Mouse (Mus musculus) neural tube, embryonic 14.5 days (tissue): Measurements from ENCODE around the gene Procr. TPM values are rescaled to one million over a fixed set of nuclear protein-coding genes. Genes with fewer than 3 reads are reported as not detected.

Experiments used
- ATAC-seq: fragments of 200-750 bp; cut with Nextera tagmentation; 2 replicates; pipeline ENCODE4 v1.8.0; 2017; ENCODE audit warnings: low read depth, mild to moderate bottlenecking, moderate TSS enrichment, moderate library complexity
- H3K27ac ChIP-seq: fragments of 300-500 bp; sonication (generic); 2 replicates; pipeline ENCODE4 v1.5.1; 2014; ENCODE audit warnings: low read depth, mild to moderate bottlenecking, control low read depth, low read length, moderate library complexity, mixed read lengths
- H3K27me3 ChIP-seq: fragments of 300-500 bp; sonication (generic); 2 replicates; pipeline ENCODE4 v1.6.1; 2014; ENCODE audit warnings: low read length; ENCODE audit not compliant: control insufficient read depth, insufficient read depth
- H3K36me3 ChIP-seq: fragments of 300-500 bp; sonication (generic); 2 replicates; pipeline ENCODE4 v1.6.1; 2014; ENCODE audit warnings: low read length, mixed read lengths; ENCODE audit not compliant: control insufficient read depth, insufficient read depth
- H3K4me1 ChIP-seq: fragments of 300-500 bp; sonication (generic); 2 replicates; pipeline ENCODE4 v1.6.1; 2014; ENCODE audit warnings: low read length; ENCODE audit not compliant: control insufficient read depth, insufficient read depth
- H3K4me2 ChIP-seq: fragments of 300-500 bp; sonication (generic); 2 replicates; pipeline ENCODE4 v1.6.1; 2014; ENCODE audit warnings: mild to moderate bottlenecking, low read depth, low read length, control low read depth
- H3K4me3 ChIP-seq: fragments of 300-500 bp; sonication (generic); 2 replicates; pipeline ENCODE4 v1.5.1; 2014; ENCODE audit warnings: low read depth, low read length, control low read depth, mixed read lengths
- H3K9ac ChIP-seq: fragments of 300-500 bp; sonication (generic); replicated peaks from 2 replicates; pipeline ENCODE4 v1.6.1; 2014; ENCODE audit warnings: low read depth, mild to moderate bottlenecking, control low read depth, low read length, mixed read lengths
- H3K9me3 ChIP-seq: fragments of 300-500 bp; sonication (generic); 2 replicates; pipeline ENCODE4 v1.6.1; 2016; ENCODE audit warnings: low read length; ENCODE audit not compliant: control insufficient read depth
- WGBS: fragments of 180-500 bp; shearing (Covaris S2); extraction: QIAGEN DNeasy Blood & Tissue Kit; methylation state at CpG from one replicate; pipeline ENCODE4 v1.1.7; 2014; 5-methylcytosine and 5-hydroxymethylcytosine counted together
- polyA plus RNA-seq: library from polyadenylated mRNA; unstranded; fragments of >200 nt; fragmentation: Nextera tagmentation; extraction: Ambion mirVana; gene quantifications from 2 replicates; pipeline ENCODE4 v1.2.1, GENCODE M21; 2014

The Procr gene
- polyA plus RNA-seq = 1.2 and 3.9 TPM in 2 replicates

DNA sequence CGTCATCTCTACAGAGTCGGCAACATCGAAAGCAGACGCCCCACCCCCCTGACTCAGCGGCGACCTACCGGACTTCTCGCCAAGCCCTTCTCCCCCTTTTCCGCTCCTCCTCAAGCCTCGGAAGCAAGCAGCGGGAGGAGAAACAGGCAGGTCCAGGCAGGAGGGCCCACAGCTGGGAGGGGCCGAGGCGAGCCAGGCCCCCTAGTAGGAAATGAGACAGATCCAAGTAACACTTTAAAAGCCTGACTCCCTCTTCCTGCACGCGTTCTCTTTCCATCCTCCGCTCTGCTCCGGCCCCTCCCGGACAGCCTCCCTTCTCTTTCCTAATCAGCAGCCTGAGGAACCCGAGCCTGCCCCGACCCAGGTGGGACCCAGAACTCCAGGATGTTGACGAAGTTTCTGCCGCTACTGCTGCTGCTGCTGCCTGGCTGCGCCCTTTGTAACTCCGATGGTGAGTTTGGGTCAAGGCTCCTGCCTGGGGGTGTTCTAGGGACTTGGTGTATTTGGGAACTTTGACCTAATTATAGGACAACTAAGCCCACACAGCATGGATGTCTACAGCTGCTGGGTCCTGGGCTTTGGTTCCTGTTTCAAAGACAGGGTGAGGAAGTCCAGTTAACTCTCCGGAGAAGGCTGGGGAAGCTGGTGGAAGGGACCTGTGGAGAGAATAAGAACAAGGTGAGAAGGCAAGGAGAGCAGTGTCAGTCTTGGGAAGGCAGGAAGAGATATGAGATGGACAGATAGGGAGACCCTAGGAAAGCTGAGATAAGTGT is at the start of gene Procr:
Procr (plus strand) TSS at position 104 of the 773 bp plus-strand sequence.
- no peaks in the 10 kb centered on the region for H3K9me3 ChIP-seq
- WGBS = 4% methylated on average over 25 of the region's 25 CpGs
- H3K9ac ChIP-seq = no peak within 1 kb of the TSS; the same call in 1 of the 2 replicates

DNA sequence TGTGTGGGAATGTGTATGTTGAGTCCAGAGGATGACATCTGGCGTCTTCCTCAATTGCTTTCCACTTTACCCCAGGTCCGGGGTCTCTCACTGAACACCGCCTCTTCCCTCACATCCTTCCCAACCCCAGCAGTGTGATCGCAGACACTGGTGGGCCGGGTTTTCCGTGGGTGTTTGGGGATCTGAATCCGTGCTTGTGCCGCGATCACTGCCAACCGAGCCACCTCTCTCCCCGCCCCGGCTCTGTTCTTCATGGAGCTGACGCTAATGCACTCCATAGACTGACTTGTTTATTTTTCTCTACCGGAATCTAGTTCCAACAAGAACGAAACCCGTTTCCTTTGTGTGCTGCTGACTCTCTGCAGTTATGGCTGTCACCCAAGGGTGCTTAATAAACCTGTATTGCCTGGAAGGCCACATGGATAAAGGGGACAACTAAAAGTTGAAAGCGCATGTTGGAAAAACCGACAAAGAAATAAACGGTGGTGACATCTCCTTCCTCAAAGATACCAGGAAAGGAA is 49.5 kb upstream of the Procr start:
- 90% methylated on average over 19 of the region's 19 CpGs for WGBS
- Histone ChIP-seq H3K27ac (no peak overlapping the region), H3K36me3 (peaks cover 28% of the 10 kb centered on the region), H3K9me3 (no peaks in the 10 kb centered on the region), H3K9ac (no peak overlapping the region), H3K27me3 (no peaks in the 10 kb centered on the region), H3K4me3 (no peak overlapping the region), H3K4me1 (no peaks in the 10 kb centered on the region), H3K4me2 (no peak overlapping the region)
- no peak for ATAC-seq

More for the DNA sequence above, at the start of gene Procr:
- H3K4me2 ChIP-seq = peak within 1 kb of the TSS; percentile 39
- no peaks in the 10 kb centered on the region for H3K27me3 ChIP-seq
- no peak within 1 kb of the TSS for H3K27ac ChIP-seq
- H3K4me3 ChIP-seq = peak within 1 kb of the TSS; percentile 18
- peaks cover 3% of the 10 kb centered on the region; the same call in 1 of the 2 replicates for H3K4me1 ChIP-seq
- no peaks in the 10 kb centered on the region for H3K36me3 ChIP-seq
- ATAC-seq = no peak

DNA sequence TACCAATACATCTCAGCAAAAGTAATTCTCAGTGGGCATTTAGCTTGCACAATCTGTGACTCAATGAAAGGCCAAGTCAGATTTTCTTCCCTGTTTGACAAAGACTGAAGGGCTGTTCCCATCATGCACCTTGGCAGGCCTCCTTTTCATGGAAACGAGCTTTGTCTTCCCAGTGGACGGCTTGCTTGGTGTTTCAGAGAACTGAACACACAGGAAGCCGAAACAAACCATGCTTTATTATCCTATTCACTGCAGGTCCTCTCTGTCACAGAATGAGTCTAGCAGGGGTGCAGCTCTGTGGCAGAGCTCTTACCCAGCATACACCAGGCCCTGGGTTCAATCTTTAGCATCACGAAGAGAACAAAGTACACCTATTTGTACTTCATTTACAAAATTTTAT is 47.3 kb upstream of the Procr start:
- Histone ChIP-seq H3K4me3 (no peak overlapping the region), H3K27me3 (no peaks in the 10 kb centered on the region), H3K4me2 (no peak overlapping the region), H3K9ac (no peak overlapping the region), H3K36me3 (peaks cover 41% of the 10 kb centered on the region), H3K27ac (no peak overlapping the region), H3K4me1 (no peaks in the 10 kb centered on the region), H3K9me3 (no peaks in the 10 kb centered on the region)
- no peak for ATAC-seq
- 13% methylated on average over 4 of the region's 4 CpGs for WGBS

DNA sequence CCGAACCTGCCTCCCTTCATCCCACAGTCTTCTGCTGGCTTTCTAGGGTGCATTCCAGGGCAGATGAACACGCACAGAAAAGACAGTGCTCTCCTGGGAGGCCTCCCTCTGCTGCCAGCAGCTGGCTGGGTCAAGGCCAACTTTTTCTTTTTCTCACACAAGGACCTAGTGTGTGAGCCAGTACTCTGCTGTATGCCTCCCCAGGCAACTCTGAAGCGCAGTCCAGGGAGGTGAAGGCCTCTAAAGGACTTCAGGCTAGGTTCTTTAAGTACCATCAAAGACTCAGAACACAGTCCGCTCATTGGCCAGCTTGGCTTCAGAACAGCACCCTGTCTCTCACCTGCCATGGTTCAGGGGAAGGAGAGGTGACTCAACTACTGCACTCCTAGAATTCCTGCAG is 43.7 kb upstream of the Procr start:
- Histone ChIP-seq H3K9ac (no peak overlapping the region), H3K27me3 (no peaks in the 10 kb centered on the region), H3K36me3 (peaks cover 58% of the 10 kb centered on the region), H3K9me3 (no peaks in the 10 kb centered on the region), H3K4me1 (no peaks in the 10 kb centered on the region), H3K27ac (no peak overlapping the region), H3K4me2 (no peak overlapping the region), H3K4me3 (no peak overlapping the region)
- WGBS = 64% methylated on average over 4 of the region's 4 CpGs
- ATAC-seq = no peak; the same call in 1 of the 2 replicates

DNA sequence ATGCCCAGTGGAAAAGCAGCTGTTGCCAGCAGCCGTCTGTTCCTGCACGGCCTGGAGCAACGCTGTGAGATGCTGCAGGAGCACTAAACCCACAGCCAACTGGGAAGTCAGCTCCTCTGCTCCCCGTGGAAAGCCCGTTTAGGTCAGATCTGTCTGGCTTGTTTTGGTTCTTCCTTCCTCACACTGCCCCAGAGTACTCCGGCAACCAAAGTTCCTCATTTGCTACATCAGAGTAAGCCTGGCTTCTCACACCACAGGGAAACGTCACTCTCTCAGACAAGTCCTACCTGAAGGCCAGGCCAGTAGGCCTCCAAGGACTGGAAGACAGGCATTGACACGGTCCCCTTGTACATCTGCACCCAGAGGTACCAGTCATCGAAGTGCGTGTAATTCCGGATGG is 40.4 kb upstream of the Procr start:
- 92% methylated on average over 11 of the region's 11 CpGs for whole genome bisulfite sequencing
- no peak overlapping the region for H3K4me2 ChIP-seq
- H3K9ac ChIP-seq = no peak overlapping the region
- no peak overlapping the region for H3K4me3 ChIP-seq
- H3K4me1 ChIP-seq = no peaks in the 10 kb centered on the region
- peaks cover 74% of the 10 kb centered on the region for H3K36me3 ChIP-seq
- no peaks in the 10 kb centered on the region for H3K27me3 ChIP-seq
- H3K9me3 ChIP-seq = no peaks in the 10 kb centered on the region
- H3K27ac ChIP-seq = no peak overlapping the region
- no peak for ATAC-seq

DNA sequence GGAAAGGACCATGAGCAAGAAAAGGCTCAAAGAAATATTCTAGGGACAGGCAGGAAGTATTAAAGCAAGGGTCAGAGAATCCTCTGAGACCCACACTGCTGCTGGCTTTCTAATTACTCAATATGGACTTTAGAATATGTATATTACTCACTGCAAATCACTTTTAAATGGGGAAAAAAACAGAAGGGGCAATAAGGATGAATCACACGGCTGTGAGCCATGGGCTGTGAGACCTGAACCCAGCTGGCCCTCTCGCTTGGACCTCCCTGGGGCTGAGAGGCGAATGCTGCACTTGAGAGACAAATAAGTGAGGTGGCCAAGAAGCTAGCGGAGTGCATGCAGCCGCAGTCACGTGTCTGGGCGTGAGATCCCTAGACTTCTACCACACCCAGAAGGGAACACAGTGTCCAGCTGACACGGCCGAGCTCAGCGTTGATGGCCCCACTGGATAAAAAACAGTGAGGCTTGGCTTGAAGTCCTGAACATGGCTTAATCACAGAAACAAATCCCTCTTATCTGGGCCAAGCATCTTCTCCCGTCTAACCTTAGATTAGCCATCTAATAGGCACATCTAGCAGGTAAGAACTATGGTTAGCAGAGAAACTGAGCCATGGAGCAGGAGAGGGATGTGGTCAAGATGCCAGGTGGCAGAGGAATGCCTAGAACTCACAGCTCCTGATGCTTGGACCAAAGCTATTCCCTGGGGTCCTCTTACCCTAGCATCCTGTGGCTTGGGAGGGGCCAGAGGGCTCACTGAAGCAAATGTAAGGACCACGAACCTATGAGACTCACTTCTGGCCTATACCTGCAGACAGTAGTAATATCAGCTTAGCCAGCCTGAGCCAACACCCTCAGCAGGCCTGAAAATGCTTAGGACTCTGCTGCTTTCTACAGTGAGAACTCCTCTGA is 33.6 kb upstream of the Procr start:
- H3K36me3 ChIP-seq = peaks cover 45% of the 10 kb centered on the region
- H3K9me3 ChIP-seq = no peaks in the 10 kb centered on the region
- 89% methylated on average over 12 of the region's 12 CpGs for WGBS
- no peak overlapping the region for H3K4me3 ChIP-seq
- no peaks in the 10 kb centered on the region for H3K27me3 ChIP-seq
- no peaks in the 10 kb centered on the region for H3K4me1 ChIP-seq
- H3K9ac ChIP-seq = no peak overlapping the region
- H3K27ac ChIP-seq = no peak overlapping the region
- ATAC-seq = no peak
- no peak overlapping the region for H3K4me2 ChIP-seq

DNA sequence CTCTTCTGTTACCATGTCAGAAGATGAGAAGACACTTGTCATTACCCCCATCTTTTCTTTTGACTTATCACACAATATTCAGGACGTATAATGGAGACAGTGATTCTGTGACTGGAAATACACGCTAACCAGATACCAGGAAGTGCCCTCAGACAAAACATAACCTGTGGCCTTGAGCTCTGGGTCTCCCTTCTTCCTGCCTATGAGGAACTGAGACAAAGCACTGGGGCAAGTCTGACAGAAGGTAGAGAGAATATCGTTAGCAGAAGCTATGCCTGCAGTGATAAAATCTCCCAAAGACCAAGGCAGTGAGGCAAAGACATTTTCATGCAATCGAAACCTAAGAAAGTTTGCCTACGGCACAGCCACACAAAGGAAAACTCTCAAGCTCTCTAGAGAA is 30.3 kb upstream of the Procr start:
- Histone ChIP-seq H3K4me2 (no peak overlapping the region), H3K27ac (no peak overlapping the region), H3K4me1 (no peaks in the 10 kb centered on the region), H3K9ac (no peak overlapping the region), H3K36me3 (peaks cover 33% of the 10 kb centered on the region), H3K27me3 (no peaks in the 10 kb centered on the region), H3K9me3 (no peaks in the 10 kb centered on the region), H3K4me3 (no peak overlapping the region)
- 86% methylated on average over 5 of the region's 5 CpGs for WGBS
- ATAC-seq = no peak

DNA sequence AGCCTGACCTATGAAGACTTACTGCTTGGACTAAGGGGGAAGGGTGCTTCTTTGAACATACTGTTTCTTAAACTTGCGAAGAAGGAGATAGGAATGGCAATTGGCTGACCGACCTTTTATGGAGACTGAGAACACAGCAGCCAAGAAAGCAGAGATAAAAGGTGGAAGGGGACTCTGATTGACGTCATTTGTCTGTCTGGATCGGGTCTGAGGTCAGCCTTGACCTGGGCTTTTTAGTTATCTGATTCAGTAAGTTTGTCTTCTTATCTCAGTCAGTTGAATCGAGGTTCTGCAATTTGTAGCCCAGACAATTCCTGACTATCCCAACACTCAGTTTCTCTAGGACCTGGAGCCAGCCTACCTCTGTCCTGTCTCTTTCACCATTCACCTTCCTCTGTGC is 26.9 kb upstream of the Procr start:
- no peaks in the 10 kb centered on the region for H3K27me3 ChIP-seq
- no peak overlapping the region for H3K4me3 ChIP-seq
- no peak overlapping the region for H3K27ac ChIP-seq
- H3K36me3 ChIP-seq = peaks cover 20% of the 10 kb centered on the region
- no peaks in the 10 kb centered on the region for H3K9me3 ChIP-seq
- H3K9ac ChIP-seq = no peak overlapping the region
- no peak overlapping the region for H3K4me2 ChIP-seq
- WGBS = 84% methylated on average over 5 of the region's 5 CpGs
- no peak for ATAC-seq
- peaks cover 10% of the 10 kb centered on the region; the same call in 1 of the 2 replicates for H3K4me1 ChIP-seq
